Mouse (Mus musculus): Measurements from ENCODE around the gene Mpp5. TPM values are rescaled to one million over a fixed set of nuclear protein-coding genes. Genes with fewer than 3 reads are reported as not detected.

Gene Mpp5
- total RNA-seq (2021), result 10 to 100 TPM; 26.0 to 30.0 TPM
- long read RNA-seq, experiment 1, full-length matches to known transcripts, result 4 of 35 reads
- long read RNA-seq, experiment 1, partial matches to known transcripts, result 8 of 35 reads
- long read RNA-seq, experiment 1, other reads (novel, unspliced or antisense), result 23 of 35 reads
- long read RNA-seq, experiment 2, full-length matches to known transcripts, result 9 of 15 reads
- long read RNA-seq, experiment 2, partial matches to known transcripts, result 1 of 15 reads
- long read RNA-seq, experiment 2, other reads (novel, unspliced or antisense), result 5 of 15 reads

- Histone ChIP-seq H3K27ac (peak within 1 kb of the TSS; percentile 87), H3K4me3 (peak within 1 kb of the TSS; percentile 70)
- intact Hi-C loops (cut with DNase I), result loop anchor here (2.0 to 5.0 kb wide), 2 partner anchors 61 to 522 kb away; partner anchors contain the start of gene Gphn
- peak; percentile 98 for DNase-seq (ENCODE audit: extremely low spot score in 1 of 2, low spot score in 2 of 2)
- no peak for TF ChIP-seq CTCF (IDR thresholded peaks at IDR 0.05)
These were observed at the start of gene Mpp5 for GRCm38 (mm10) chr12:78748557-78749377. Mpp5 (plus strand) TSS chr12:78748907.

GRCm38 (mm10) chr12:78717783-78718182 is 30.9 kb upstream of the Mpp5 start:
- DNase-seq (ENCODE audit: extremely low spot score in 1 of 2, low spot score in 2 of 2), result no peak
- Histone ChIP-seq H3K27ac (no peak overlapping the region), H3K4me3 (no peak overlapping the region)
- intact Hi-C loops (cut with DNase I), result no loop called here
- no peak for TF ChIP-seq CTCF (IDR thresholded peaks at IDR 0.05)

- Histone ChIP-seq H3K4me3 (no peak overlapping the region), H3K27ac (no peak overlapping the region)
- no peak for TF ChIP-seq CTCF (IDR thresholded peaks at IDR 0.05)
- intact Hi-C loops (cut with DNase I), result no loop called here
- no peak for DNase-seq (ENCODE audit: extremely low spot score in 1 of 2, low spot score in 2 of 2)
These were observed 21.0 kb upstream of the Mpp5 start for GRCm38 (mm10) chr12:78727723-78728122.

GRCm38 (mm10) chr12:78739633-78740032 is 9.1 kb upstream of the Mpp5 start:
- DNase-seq (ENCODE audit: extremely low spot score in 1 of 2, low spot score in 2 of 2), result no peak
- H3K27ac ChIP-seq, result no peak overlapping the region
- no peak overlapping the region for H3K4me3 ChIP-seq
- no peak for TF ChIP-seq CTCF (IDR thresholded peaks at IDR 0.05)
- intact Hi-C loops (cut with DNase I), result no loop called here

- no peak overlapping the region for H3K27ac ChIP-seq
- no peak for DNase-seq (ENCODE audit: extremely low spot score in 1 of 2, low spot score in 2 of 2)
- no peak overlapping the region for H3K4me3 ChIP-seq
- intact Hi-C loops (cut with DNase I), result no loop called here
- TF ChIP-seq CTCF (IDR thresholded peaks at IDR 0.05), result no peak
These were observed 8.4 kb upstream of the Mpp5 start for GRCm38 (mm10) chr12:78740289-78740688.

- TF ChIP-seq CTCF (IDR thresholded peaks at IDR 0.05), result no peak
- Histone ChIP-seq H3K4me3 (no peak overlapping the region), H3K27ac (no peak overlapping the region)
- intact Hi-C loops (cut with DNase I), result loop anchor here (5.0 kb wide), 1 partner anchor 59 kb away; no protein-coding TSS in a partner anchor
- DNase-seq (ENCODE audit: extremely low spot score in 1 of 2, low spot score in 2 of 2), result no peak
These were observed 2.5 kb upstream of the Mpp5 start for GRCm38 (mm10) chr12:78746226-78746625.

GRCm38 (mm10) chr12:78747406-78747805 is 1.3 kb upstream of the Mpp5 start:
- no peak for TF ChIP-seq CTCF (IDR thresholded peaks at IDR 0.05)
- Histone ChIP-seq H3K27ac (no peak overlapping the region), H3K4me3 (no peak overlapping the region)
- intact Hi-C loops (cut with DNase I), result loop anchor here (5.0 kb wide), 1 partner anchor 60 kb away; no protein-coding TSS in a partner anchor
- no peak for DNase-seq (ENCODE audit: extremely low spot score in 1 of 2, low spot score in 2 of 2)

- Histone ChIP-seq H3K27ac (peak overlapping the region; percentile 87), H3K4me3 (peak overlapping the region; percentile 70)
- intact Hi-C loops (cut with DNase I), result loop anchor here (2.0 to 5.0 kb wide), 2 partner anchors 61 to 521 kb away; partner anchors contain the start of gene Gphn
- no peak for TF ChIP-seq CTCF (IDR thresholded peaks at IDR 0.05)
- DNase-seq (ENCODE audit: extremely low spot score in 1 of 2, low spot score in 2 of 2), result peak in 1 of 2 experiments; percentile 28
These were observed 594 bp upstream of the Mpp5 start for GRCm38 (mm10) chr12:78748113-78748512.

- Histone ChIP-seq H3K4me3 (peak overlapping the region; percentile 70), H3K27ac (peak overlapping the region; percentile 87)
- intact Hi-C loops (cut with DNase I), result loop anchor here (2.0 to 5.0 kb wide), 2 partner anchors 62 to 523 kb away; partner anchors contain the start of gene Gphn
- DNase-seq (ENCODE audit: extremely low spot score in 1 of 2, low spot score in 2 of 2), result peak; percentile 52 to 56
- TF ChIP-seq CTCF (IDR thresholded peaks at IDR 0.05), result no peak
These were observed 683 bp downstream of the Mpp5 start for GRCm38 (mm10) chr12:78749378-78749801.

GRCm38 (mm10) chr12:78761979-78762378 is 13.3 kb downstream of the Mpp5 start:
- TF ChIP-seq CTCF (IDR thresholded peaks at IDR 0.05), result no peak
- intact Hi-C loops (cut with DNase I), result no loop called here
- no peak for DNase-seq (ENCODE audit: extremely low spot score in 1 of 2, low spot score in 2 of 2)
- no peak overlapping the region for H3K4me3 ChIP-seq
- H3K27ac ChIP-seq, result no peak overlapping the region

- no peak for DNase-seq (ENCODE audit: extremely low spot score in 1 of 2, low spot score in 2 of 2)
- intact Hi-C loops (cut with DNase I), result no loop called here
- no peak for TF ChIP-seq CTCF (IDR thresholded peaks at IDR 0.05)
- no peak overlapping the region for H3K4me3 ChIP-seq
- H3K27ac ChIP-seq, result no peak overlapping the region
These were observed 20.5 kb downstream of the Mpp5 start for GRCm38 (mm10) chr12:78769031-78769713.

All from left cerebral cortex, adult 2 months (tissue).